Mouse (Mus musculus): ENCODE measurements around the gene Arhgap24.

Arhgap24 gene

DNA sequence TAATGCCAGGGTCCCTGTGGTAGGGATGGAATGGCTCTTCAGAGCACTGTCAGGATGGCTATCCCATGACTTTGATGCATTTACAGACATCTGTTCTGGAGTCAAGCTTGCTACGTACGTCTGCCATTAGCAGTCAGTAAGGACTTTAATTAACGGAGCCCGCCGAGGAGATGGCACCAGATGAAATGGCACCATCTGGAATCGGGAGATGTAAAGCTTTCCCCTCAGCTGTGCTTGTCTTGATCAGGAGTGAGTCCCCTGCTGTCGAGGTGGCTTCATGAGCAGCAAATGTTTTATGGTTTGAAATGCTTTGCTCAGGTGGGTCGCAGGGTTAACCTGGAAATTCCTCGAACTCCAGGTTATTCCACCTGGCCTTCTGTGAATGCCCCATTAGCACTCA, 267.0 kb downstream of the Arhgap24 start:
- DNase-seq = no peak

DNA sequence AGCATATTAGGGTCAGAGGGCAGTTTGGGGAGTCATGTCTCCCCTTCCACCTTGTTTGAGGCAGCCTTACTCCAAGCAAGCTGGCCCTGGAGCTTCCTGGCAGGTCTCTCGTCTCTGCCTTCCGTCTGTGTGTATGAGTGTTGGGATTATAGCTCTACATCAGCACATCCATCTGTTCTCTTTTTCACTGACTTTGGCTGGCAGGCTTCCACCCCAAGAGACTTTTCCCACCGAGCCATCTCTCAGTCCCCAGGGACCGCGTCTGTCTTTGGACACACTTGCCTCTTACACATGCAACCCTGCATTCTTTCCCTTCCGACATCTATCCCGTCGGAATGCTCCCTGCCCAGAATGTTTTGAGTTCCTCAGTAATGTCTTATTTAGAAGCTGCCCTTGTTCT, 267.8 kb downstream of the Arhgap24 start:
- peak; percentile 41 to 42 for DNase-seq

DNA sequence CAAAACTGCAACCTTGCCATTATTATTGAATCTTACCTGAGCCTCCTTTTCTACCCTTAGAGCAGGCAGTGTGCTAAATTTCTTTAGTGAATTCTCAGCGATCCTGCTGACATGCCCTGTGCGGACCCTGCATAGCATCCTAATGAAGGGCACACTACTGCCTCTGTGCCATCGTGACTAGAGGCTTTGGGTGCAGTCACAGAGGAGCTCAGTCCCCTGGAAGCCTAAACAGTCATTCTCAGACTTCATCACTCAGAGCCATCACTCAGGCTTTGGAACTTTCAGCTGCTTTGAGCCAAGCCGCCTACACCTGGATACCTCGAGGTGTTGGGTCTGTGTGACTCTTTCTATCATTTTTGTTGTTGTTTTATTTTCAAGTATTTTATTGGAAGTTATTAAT, 269.5 kb downstream of the Arhgap24 start:
- no peak for DNase-seq

DNA sequence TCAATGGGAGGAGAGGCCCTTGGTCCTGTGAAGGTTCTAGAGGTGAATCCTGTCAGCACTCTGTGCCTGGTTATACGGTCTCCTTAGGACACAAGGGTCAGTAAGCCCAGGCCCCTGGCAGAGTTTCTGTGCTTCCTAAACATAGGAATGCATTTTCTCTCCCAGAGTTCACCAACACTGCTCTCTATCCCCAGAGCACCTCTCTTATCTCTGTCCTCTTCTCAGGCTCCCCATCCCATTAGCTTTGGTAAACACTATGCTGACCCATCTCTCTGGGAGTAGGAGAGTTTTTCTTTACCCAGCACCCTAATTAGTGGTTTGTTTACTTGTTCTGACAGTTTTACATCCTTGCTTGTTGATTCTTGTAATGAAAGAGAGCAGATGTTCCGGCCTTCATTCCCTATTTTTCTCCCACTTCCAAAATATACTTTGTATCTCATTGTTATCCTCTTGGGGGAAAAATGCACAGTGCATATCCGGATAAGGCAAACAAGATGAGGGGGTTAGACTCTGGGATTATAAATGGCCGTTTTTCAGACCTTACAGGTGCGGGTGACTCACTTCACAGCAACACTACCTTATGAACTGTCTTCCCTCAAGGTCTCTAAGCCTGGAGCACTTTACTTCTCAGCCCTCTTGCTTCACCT, 270.6 kb downstream of the Arhgap24 start:
- peak in 1 of 2 experiments; percentile 52 for DNase-seq

DNA sequence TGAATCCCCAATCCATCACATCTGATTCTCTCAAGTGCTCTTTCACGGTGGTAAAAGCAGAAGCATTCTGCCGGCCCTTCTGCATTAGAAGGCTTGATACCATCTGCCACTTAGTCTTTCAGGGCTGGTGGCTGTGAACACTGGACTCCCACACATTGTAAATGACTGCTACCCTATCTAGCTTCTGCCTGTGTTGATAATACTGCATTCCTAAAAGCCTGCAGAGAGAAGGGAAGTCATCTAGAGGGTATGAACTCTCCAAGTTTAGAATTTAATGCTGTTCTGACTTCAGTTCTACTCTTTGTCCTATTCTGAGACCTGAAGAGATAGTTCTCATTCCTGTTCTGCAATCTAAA, 271.1 kb downstream of the Arhgap24 start:
- DNase-seq = no peak

DNA sequence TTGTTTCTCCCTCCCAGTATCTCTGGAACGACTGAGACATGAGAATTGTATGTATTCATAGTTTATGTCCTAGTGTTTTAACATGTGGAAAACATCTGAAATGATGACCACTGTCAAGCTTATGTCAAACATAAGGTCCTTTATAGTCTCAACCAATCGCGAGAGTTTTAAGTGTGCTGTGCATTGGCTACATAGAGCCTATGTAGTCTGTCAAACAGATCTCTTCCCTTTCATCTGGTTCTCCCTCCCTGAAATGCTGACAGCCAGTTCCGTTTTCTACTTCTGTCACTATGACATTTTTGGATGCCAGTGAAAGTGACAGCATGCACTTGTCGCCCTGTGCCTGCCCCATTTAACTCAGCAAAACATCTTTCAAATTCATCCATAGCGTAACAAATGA, 275.8 kb downstream of the Arhgap24 start:
- DNase-seq = no peak

DNA sequence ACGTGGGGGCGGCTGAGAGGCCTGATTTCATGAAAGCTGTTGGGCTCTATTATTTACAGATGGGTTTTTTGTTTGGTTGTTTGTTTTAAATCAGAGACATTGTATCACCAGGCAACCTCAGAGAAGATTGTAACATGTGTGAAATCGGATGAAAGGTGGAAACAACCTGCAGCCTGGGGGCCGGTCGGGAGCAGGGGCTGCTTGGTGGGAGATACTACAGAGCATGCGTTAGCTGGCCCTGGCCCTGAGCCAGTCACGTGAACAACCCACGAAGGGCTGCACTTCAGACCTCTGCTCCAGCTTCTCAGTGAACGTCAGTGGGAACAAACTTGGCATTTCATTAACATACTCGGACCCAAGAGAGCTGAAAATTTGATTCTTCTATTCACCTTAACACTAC, 284.5 kb downstream of the Arhgap24 start:
- peak in 1 of 2 experiments; percentile 68 for DNase-seq

DNA sequence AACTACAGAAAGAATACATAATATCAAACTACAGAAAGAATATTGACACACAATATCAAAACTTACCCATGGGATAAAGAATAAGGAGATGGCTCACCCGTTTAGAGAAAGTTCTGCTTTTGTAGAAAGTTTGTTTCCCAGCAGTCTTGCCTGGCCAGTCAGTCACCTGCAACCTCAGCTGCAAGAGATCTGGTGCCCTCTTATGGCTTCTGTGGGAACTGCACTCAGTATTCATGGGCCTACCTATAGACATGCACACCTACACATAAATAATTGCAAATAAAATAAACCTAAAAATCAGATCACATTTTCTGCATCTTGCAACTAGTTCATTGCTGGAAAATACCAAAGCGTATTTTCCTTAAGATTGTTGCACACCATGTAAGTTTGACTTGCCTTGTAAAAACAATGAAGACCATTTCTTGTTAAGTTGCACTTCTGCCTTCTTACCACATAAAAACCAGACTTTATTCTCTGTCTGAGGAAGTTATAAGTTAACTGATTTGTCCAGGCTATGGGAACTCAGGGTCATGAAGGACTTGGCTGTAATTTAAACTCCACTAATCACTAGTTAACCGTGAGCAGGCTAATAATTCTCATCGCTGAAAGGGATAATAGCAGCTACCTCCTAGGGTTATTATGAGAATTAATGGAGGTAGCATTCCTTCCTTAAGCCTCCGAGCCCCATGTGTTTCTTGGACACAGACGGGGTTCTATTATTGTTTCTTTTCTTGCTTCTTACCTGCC, 285.3 kb downstream of the Arhgap24 start:
- peak; percentile 81 to 87 for DNase-seq

DNA sequence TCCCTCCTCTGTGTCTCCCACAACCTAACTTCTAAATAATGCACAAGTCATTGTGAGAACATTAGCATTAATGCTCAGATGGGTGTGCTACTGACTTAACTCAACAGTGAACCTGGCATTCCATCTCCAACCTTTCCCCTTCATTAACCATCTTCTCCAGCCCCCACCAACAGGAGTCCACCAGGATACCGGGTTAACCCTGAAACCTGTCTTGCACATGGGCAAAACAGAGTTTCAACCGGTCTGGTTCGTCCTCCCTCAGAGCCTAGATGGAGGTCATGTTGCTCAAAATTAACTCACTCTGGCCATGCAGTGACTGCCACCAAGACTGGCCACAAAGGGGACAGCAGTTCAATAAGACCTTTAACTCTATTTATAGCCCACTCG, 285.9 kb downstream of the Arhgap24 start:
- peak; percentile 72 to 86 for DNase-seq

DNA sequence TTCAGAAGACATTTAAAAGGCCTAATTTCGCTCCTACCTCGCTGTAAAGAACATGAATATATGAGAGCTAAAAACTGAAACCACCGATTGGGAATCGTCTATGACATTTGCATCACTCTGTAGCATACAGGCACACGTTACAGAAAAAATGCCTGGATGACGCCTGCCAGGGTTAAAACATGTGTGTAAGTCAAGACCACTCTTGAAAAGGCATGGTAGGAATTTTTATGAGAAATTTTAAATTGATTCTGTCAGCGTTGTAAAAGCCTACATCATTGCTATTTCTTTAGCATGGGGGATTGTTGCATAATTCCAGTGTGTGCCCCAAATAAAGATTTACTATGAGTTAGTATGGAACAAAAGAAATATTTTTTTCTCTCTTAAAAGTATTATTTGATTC, 286.6 kb downstream of the Arhgap24 start:
- DNase-seq = no peak

DNA sequence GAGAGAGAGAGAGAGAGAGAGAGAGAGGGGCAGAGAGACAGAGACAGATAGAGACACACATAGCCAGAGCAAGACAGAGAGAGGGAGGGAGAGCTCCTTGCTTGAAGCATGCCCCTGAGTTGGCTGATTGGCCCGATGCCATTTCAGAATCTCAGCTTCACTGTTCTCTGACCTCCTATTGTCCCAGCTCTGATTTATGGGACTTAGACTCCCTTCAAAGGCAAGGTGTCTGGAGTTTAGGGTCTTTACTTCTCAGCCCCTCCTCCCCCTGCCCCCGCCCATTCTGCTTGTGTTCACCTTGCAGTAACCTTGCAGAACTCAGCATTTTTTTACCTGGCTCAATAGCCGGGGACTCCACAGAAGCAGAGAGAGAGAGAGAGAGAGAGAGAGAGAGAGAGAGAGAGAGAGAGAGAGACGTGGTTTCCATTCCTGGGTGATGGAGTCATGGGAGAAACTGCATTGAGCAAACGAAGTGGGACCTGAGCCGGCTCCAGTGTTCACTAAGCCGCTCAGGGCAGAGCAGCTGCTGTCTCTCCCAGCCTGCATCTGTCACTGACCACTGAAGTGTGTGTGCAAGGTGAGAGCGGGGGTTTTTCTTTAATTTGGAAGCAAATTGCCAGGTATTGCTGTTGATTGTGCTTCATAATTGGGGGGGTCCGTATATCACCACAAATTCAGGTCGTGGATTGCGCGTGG, 287.3 kb downstream of the Arhgap24 start:
- DNase-seq = peak; percentile 67 to 72

DNA sequence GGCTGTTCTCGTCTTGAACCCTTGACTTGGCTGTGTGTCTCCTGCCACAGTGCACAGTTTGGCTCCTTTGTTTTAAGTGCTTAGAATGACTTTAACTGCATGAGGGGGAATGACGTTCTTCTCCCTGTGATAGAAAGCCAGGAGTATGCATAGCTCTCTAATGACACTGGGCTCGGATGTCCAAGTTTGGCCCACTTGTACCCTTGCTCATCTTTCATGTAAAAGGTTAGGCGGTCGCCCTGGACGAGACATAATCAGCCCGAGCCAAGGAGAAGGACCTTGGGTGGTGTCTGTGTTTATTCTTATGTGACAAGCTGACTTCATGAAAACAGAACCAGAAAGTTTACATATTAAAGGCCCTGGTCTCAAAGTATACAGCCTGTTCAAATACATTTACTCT, 289.4 kb downstream of the Arhgap24 start:
- no peak for DNase-seq

DNA sequence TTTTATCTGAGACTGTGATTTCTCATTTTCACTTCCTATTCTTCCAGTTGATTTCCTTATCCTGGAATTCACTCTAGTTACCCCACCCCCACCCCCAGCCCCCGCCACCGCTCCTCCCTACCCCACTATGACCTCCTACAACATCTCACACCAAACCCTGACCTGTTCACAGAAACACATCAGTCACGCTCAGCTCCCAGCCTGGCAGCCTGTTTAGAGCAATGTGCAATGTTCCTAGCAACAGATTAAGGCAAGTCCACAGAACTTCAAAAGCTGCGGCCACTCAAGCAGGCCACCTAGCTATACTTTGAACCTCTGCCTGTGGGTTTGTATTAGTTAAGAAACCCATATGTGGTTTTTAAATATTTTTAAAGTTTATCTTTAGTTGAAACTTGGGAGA, 293.3 kb downstream of the Arhgap24 start:
- peak in 1 of 2 experiments; percentile 42 for DNase-seq

DNA sequence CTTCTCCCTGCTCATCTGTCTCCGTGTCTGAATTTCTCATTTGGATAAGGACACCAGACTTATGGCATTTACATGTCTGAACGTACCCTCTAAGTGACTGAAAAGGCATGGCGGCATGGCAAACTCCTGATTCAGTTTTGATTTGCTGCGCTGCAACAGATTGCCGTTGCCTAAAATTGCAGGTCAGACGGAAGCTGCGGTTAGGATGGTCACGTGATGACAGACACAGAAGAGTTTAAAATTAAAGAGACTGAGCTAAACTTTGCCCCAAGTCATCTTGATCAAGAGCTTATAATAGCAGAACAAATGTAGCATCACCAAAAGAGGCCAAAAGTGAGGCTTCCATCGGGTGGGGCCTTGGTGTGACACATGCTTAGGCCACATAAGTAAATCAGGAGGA, 296.1 kb downstream of the Arhgap24 start:
- DNase-seq = peak in 1 of 2 experiments; percentile 43

DNA sequence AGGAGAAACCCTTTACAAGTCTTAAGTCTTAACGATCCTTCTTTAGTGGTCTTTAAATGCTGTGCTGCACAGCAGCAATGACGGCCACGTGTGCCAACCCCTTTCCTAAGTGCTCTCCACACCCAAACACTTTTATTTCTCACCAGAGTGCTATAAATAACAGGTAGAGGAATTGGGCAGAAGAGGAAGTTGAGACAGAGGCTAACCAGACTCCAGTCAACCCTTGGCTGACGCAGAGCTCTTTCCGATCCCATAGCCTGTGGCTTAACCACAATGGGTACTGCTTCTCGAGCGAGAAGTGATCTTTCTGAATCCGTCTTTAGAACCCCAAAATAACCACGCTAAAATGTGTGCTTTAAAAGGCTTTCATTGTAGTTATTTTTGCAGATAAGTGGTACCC, 296.7 kb downstream of the Arhgap24 start:
- DNase-seq = no peak

DNA sequence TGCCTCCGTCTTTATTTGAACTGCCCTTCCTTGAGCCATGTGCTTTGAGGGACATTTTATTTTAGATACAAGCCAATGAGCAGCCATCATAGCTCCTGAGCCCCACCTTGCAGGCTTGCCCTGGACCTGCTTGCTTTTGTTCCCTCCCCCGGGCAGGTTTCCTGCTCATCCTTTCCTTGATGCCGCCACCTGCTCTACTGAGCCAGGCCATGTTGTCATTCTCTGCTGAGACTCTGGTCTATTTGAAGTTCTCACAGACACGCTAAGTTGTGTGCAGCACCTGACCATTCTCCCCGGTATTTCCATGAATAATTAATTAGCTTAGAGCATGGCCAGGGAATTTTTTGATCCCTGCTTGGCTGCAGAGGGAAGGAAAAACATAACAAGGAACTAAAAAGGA, 297.1 kb downstream of the Arhgap24 start:
- DNase-seq = peak in 1 of 2 experiments; percentile 56

DNA sequence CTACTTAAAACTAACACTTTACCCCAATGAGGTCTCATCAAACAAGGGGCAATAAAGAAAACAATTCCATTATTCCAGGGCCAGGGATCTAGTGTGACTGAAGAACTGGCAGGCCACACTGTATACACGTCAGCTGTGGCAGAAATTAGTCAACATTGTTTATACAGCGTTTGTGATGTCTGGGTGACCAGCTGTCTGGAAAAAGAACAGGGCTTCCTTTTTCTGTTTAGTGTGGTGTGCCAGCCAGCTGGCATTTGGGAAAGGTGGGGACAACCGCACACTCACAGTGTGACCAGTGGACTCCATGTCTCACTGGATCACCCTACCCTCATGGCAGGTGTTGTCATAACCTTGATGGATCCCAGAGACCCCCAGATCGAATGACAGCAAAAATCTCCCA, 302.4 kb downstream of the Arhgap24 start:
- DNase-seq = no peak

DNA sequence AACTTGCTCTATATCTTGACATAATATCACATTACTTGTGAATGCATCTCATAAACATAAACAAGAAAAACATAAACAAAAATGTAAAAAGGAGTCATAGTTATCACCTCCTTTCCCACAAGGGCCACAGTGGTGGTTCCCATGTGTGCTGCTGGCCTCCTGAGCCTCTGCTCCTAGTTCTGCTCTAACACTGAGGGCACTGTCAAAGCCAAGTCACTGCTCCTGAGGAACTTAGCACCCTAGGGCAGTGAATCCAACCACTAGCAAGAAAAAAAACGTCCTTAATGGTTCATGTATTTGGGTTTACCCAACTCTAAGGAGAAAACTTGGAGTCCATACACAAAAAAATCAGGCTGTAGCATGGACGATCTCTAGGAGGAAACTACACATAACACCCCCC, 304.9 kb downstream of the Arhgap24 start:
- no peak for DNase-seq

DNA sequence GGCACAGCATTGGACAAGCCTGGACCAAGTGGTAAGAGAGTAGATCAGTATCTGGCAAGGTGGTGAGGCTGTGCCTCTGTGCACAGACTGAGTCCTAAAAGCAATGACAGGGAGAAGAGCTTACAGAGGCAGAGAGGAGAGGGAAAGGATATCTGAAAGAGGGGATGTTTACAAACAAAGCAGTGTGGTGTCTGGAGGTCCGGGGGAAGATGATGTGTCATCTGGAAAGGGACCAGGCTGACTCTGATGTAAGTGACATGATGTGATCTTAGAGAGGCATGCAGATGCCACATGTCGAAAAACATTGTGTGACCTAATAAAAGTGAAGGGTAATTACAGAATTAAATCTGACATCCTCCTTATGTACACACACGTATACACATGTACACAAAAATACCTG, 307.2 kb downstream of the Arhgap24 start:
- DNase-seq = no peak

DNA sequence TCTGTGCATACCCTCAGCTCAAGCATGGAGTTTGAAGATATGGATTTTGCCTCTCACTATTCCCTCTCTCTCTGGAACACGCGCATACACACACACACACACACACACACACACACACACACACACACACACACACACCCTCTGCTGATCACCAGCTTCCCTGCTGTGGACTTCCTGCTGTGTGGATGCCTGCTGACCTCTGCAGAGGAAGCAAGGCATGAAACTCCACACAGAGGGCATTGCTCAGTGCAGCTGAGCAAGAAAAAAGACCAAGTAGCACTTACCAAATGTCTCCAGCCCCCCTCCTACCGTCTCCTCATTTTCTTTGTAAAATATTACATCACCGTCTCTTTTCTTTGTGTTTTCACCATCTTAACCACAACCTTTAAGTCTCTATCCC, 310.1 kb downstream of the Arhgap24 start:
- no peak for DNase-seq

DNA sequence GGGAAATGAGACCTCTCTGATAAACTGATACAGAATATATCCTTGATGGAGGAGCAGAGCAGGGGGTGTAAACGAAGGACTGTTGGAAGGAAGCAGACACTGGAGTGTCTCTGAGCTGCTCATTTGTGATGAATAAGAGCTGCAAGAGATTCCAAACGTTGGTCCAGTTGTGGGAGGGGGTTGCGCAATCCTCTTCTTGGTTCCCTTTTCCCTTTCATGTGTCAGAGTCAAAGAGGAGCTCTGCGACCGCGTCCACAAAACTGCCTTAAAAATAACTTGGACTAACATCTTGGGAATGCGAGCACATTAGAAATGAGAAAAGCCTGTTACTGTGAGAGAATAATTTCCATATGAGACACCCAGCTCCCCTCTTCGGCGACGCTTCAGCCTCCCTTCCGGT, 312.3 kb downstream of the Arhgap24 start:
- DNase-seq = no peak

DNA sequence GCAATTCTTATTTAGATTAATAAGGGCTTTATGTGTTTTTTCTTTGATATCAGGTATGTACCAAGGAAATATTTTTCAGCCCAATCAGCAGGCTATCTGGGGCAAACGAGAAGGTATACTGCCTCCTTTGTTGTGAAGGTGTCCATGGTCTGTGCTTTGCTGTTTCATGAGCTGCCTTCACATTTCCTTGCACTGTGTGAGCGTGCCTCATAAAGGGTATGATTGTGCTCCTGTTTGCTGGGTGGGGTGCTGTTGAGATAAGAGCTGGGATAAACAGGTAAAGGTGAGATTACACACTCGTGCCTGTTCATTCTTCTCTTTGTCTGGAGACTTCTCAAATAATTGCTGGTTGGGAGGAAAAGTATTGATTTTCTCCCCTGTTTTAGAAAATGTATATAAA, 320.3 kb downstream of the Arhgap24 start:
- DNase-seq = no peak

DNA sequence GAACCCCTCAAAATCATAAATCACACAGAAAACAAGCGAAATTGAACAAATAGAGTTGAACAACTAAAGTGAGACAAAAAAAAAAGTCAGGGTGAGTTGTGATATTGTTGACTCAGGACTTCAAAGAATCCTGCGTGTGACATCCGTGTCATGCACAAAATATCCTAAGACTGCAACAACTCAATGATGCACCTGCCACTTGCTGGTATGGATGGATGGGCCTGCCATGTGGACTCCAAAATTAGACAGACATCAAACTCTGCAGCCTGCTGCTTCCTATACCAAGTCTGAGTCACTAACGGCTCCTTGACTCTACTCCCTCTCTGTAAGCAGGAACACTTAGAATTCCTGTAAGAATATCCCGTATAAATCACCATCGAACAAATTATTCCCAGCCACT, 321.6 kb downstream of the Arhgap24 start:
- no peak for DNase-seq

DNA sequence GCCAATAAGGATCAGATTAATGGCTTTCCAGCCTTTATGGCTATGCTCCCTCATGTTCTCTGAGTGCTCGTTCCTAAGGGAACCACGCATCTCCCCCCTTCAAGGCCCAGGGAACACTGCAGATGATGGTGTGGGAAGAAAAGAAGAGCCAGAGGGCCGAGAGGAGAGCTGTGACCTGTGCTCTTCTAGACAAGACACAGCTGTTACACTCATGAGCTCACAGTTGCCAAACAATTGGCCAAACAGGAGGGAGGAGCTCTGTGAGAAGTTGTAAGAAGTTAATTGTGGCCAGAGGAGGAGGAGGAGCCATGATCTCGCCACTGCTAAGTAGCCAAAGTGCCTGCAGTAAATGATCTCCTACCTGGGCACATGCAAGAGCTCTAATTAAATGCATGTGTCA, 322.5 kb downstream of the Arhgap24 start:
- DNase-seq = peak; percentile 39 to 41

Measured in kidney, adult 8-10 months (tissue).